Mouse (Mus musculus) embryonic fibroblast, embryonic 13.5 days (primary cell): ENCODE data around the gene C1ql2.

Experiments used
- CTCF ChIP-seq: IDR thresholded peaks from 2 replicates; pipeline ENCODE4 v1.5.1; 2011; ENCODE audit warnings: mild to moderate bottlenecking, control low read depth, low read length, moderate library complexity, borderline replicate concordance; ENCODE audit not compliant: insufficient read depth
- POLR2A ChIP-seq: IDR thresholded peaks from 2 replicates; pipeline ENCODE4 v1.6.1; 2011; ENCODE audit warnings: low read depth, mild to moderate bottlenecking, control low read depth, low read length, moderate library complexity

DNA sequence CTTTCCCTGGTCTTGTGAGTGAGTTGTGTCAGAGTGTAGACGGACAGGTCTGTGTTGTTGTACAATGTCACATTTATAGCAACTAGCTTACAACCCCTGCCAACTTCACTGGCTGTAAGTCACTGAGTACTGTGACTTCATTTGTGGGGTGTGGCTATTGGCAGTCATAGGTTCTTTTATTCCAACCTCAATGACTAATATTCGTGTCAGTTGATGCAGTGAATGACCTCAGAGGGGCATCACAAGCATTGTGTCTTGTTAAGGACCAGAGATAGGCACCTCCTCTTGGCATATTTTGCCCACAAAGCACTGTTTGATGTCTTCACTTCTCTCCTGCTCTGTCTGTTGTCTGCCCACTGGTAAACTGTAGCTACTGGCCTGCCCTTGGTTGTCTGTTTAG, 34.6 kb upstream of the C1ql2 start:
- TF ChIP-seq CTCF (no peak), POLR2A (no peak)
